Mouse (Mus musculus): Measurements from ENCODE around the gene Gap43. TPM values are rescaled to one million over a fixed set of nuclear protein-coding genes. Genes with fewer than 3 reads are reported as not detected.

Gap43 gene
- polyA plus RNA-seq, 1 experiment, result 0.04 TPM

DNA sequence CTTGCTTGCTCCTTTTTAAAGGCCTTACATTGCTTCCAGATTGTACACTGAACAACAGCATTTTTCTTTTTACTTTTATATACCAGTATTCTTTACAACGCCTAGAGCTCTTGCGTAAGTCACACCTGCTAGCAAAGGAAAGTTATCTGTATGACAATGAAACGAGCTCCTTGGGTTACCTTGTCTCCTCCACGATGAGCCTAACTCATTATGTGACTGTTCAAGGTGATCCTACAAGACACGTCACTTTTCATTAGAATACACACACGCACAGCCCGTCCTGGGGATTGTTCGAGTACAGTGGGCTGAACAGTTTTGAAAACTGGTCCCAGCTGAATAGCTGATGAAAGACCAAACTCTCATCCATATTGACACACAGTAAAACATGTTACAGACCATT lies 63.2 kb downstream of the Gap43 start:
- H3K4me3 ChIP-seq (replicated peaks), result no peak overlapping the region
- TF ChIP-seq GATA1 (IDR thresholded peaks at IDR 0.05; ENCODE audit: low read length), result no peak
- no peak for TF ChIP-seq TAL1 (IDR thresholded peaks at IDR 0.05; ENCODE audit: low read length)
- no peaks in the 10 kb centered on the region for H3K4me1 ChIP-seq (ENCODE audit: control insufficient read depth)
- H3K27me3 ChIP-seq (ENCODE audit: control insufficient read depth), result no peaks in the 10 kb centered on the region
- H3K36me3 ChIP-seq (ENCODE audit: control insufficient read depth), result no peaks in the 10 kb centered on the region
- H3K9me3 ChIP-seq (ENCODE audit: control insufficient read depth, low read length), result no peaks in the 10 kb centered on the region

DNA sequence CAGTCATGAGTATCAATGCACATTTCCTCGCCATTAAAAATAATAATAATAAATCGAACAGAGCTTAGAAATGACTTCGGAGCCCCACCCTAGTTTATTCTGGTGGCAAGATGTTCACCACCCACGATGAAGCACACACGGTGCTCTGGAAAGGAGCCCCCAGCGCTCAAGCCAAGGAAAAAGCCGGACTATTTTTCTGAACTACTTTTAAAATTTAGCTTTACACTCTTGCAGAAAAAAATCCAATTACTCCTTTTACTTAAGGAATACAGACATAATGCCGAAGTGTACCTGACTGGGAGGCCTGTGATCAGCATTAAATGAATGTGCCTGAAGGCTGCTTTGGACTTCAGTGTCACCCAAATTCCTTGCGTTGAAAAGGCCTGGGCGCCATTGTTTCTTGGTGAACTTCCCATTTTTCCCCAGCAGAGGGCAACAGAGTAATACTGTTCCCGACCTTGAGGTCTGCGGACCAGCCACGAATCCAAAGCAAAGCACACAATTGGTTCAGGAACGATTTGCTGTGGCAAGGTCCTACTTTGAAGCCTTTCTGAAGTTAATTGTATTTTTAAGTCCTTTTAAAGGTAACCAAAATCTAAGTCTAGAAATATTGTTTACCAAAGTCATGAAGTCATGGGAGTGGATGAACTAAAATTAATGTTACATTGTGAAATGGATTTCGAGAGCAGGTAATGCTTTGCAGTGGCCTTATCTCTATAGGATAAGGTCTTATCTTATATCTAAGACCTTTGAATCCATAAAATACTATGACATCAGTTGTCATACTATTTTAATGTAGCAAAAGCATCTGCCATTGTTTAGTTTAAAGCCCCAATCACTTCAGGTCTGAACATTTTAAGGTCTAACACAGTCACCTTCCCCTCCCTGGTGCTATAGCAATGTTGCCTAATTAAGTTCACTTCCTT lies 64.0 kb downstream of the Gap43 start:
- H3K36me3 ChIP-seq (ENCODE audit: control insufficient read depth), result no peaks in the 10 kb centered on the region
- H3K4me3 ChIP-seq (replicated peaks), result no peak overlapping the region
- TF ChIP-seq GATA1 (IDR thresholded peaks at IDR 0.05; ENCODE audit: low read length), result no peak
- no peaks in the 10 kb centered on the region for H3K9me3 ChIP-seq (ENCODE audit: control insufficient read depth, low read length)
- H3K4me1 ChIP-seq (ENCODE audit: control insufficient read depth), result no peaks in the 10 kb centered on the region
- no peaks in the 10 kb centered on the region for H3K27me3 ChIP-seq (ENCODE audit: control insufficient read depth)

DNA sequence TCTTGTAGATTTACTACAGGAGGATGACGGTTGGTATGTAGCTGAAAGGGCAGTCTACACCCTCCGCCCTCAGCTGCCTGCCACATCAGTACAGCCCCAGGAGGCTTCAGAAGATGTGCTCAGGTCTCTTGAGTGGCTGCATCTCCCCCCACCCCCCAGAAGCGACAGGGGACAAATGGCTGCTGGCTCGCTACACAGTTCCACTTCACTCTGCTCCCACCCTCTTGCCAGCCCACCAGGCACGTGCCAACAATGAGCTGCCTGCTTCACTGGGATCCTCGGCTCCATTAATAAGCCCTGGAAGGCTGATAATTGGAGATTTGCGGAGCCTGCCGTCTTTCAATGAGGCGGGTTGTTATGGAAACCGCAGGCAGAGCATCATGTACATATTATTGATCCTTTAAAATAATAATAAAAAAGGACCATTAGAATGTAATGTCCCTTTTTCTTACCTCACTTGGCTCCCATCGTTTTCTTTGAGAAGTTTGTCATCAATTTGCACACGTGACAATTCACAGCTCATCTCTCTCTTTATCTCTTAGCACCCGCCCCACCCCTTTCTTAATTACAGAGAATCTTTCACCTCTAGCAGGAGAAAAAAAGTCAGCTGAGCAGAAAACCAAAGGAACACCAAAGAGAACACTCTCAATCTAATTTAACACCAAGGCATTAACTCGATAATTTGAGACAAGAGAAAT lies 64.8 kb downstream of the Gap43 start:
- Histone ChIP-seq H3K36me3 (ENCODE audit: control insufficient read depth) (no peaks in the 10 kb centered on the region), H3K9me3 (ENCODE audit: control insufficient read depth, low read length) (no peaks in the 10 kb centered on the region), H3K27me3 (ENCODE audit: control insufficient read depth) (no peaks in the 10 kb centered on the region), H3K4me3 (replicated peaks) (no peak overlapping the region), H3K4me1 (ENCODE audit: control insufficient read depth) (no peaks in the 10 kb centered on the region)
- TF ChIP-seq GATA1 (IDR thresholded peaks at IDR 0.05; ENCODE audit: low read length), result no peak
- TF ChIP-seq TAL1 (IDR thresholded peaks at IDR 0.05; ENCODE audit: low read length), result no peak

DNA sequence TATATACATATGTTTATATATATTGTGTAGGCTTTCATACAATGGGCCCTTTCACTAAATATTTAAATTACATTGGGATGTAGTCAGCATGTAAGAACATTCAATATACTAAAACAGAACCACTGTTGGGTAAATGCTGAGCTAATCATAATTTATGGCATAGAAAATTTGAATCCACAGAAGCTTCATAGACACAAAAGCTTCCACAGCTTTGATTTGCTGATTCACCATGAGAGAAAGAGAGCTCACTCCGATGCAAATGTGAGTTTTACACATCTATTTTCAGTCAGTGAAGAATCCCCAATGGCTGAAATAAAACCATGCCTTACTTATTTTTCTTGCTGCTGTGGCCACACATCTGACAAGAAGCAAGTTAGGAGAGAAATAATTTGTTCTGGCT lies 69.2 kb downstream of the Gap43 start:
- Histone ChIP-seq H3K4me1 (ENCODE audit: control insufficient read depth) (no peaks in the 10 kb centered on the region), H3K36me3 (ENCODE audit: control insufficient read depth) (no peaks in the 10 kb centered on the region), H3K9me3 (ENCODE audit: control insufficient read depth, low read length) (no peaks in the 10 kb centered on the region), H3K4me3 (replicated peaks) (no peak overlapping the region), H3K27me3 (ENCODE audit: control insufficient read depth) (no peaks in the 10 kb centered on the region)
- TF ChIP-seq GATA1 (IDR thresholded peaks at IDR 0.05; ENCODE audit: low read length) (no peak), TAL1 (IDR thresholded peaks at IDR 0.05; ENCODE audit: low read length) (no peak)

DNA sequence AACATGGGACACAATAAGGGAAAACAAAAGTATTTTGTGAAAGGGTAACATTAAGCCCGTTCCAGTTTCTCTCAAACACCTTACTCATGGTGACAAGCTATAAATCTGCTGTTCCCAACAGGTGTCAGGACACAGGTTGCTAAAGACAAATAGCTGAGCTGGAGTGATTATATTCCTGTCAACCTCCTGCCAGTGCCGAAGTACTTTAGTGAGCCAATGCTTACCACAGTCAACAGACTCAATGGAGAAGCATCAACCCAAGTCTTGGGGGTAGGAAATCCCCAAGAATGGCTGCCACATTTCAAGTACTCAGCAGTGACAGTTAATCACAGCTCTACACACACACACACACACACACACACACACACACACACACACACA lies 70.9 kb downstream of the Gap43 start:
- Histone ChIP-seq H3K27me3 (ENCODE audit: control insufficient read depth) (no peaks in the 10 kb centered on the region), H3K9me3 (ENCODE audit: control insufficient read depth, low read length) (no peaks in the 10 kb centered on the region), H3K4me3 (replicated peaks) (no peak overlapping the region), H3K36me3 (ENCODE audit: control insufficient read depth) (no peaks in the 10 kb centered on the region), H3K4me1 (ENCODE audit: control insufficient read depth) (no peaks in the 10 kb centered on the region)
- TF ChIP-seq GATA1 (IDR thresholded peaks at IDR 0.05; ENCODE audit: low read length) (no peak), TAL1 (IDR thresholded peaks at IDR 0.05; ENCODE audit: low read length) (no peak)

DNA sequence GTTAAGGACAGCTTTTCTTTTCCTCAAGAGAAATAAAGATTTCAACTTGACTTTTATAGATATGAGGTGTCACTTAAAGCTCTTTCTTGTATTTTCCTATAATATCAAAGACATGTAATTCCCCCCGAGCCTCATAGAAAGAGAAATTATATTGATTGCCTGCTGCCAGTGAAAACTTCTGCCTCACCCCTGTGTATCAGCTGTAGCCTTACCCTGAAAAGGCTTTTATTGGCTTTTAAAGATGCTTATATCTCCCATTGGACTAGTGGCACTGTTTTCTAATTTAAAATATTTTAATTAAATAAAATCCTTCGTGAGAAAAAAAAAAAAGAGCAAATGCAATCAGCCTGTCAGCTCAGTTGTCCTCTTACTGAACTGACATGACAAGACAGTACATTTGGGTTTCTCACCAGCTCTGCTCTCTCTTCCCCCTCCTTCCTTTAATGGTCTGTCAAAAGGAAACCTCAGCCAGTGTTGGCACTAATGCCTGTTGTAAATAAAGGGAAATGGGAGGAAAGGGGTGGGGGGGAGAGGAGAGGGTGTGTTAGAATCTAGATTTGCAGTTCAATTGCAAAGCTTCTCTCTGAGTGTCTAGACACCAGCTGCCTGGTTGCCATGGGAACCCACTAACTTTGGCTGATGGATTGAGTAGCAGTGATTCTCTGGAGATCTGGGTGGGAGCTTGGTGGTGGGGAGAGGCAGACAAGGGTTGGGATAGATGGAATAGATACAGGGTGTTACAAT lies 71.4 kb downstream of the Gap43 start:
- no peak overlapping the region for H3K4me3 ChIP-seq (replicated peaks)
- TF ChIP-seq TAL1 (IDR thresholded peaks at IDR 0.05; ENCODE audit: low read length) (no peak), GATA1 (IDR thresholded peaks at IDR 0.05; ENCODE audit: low read length) (no peak)
- no peaks in the 10 kb centered on the region for H3K36me3 ChIP-seq (ENCODE audit: control insufficient read depth)
- H3K4me1 ChIP-seq (ENCODE audit: control insufficient read depth), result no peaks in the 10 kb centered on the region
- H3K27me3 ChIP-seq (ENCODE audit: control insufficient read depth), result no peaks in the 10 kb centered on the region
- H3K9me3 ChIP-seq (ENCODE audit: control insufficient read depth, low read length), result no peaks in the 10 kb centered on the region

DNA sequence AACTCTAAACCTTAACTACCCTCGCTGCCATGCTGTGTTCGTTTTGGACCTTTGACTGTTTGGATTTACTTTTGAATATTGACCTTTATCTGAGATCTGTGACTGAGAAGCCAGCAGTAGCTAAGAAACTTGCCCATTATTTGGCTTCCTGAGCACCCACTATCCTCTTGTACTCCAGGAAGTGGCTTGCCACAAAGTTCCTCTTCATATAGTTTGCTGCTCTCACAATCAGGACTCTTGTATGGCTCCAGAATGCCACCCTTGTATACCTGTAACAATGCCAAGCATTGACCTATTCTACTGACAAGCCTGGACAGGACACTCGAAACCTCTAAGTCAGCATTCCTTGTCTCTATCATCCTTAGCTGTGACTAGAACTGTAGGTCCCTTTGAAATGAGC lies 75.3 kb downstream of the Gap43 start:
- no peak for TF ChIP-seq TAL1 (IDR thresholded peaks at IDR 0.05; ENCODE audit: low read length)
- TF ChIP-seq GATA1 (IDR thresholded peaks at IDR 0.05; ENCODE audit: low read length), result no peak
- Histone ChIP-seq H3K4me1 (ENCODE audit: control insufficient read depth) (no peaks in the 10 kb centered on the region), H3K27me3 (ENCODE audit: control insufficient read depth) (no peaks in the 10 kb centered on the region), H3K9me3 (ENCODE audit: control insufficient read depth, low read length) (no peaks in the 10 kb centered on the region), H3K4me3 (replicated peaks) (no peak overlapping the region), H3K36me3 (ENCODE audit: control insufficient read depth) (no peaks in the 10 kb centered on the region)

DNA sequence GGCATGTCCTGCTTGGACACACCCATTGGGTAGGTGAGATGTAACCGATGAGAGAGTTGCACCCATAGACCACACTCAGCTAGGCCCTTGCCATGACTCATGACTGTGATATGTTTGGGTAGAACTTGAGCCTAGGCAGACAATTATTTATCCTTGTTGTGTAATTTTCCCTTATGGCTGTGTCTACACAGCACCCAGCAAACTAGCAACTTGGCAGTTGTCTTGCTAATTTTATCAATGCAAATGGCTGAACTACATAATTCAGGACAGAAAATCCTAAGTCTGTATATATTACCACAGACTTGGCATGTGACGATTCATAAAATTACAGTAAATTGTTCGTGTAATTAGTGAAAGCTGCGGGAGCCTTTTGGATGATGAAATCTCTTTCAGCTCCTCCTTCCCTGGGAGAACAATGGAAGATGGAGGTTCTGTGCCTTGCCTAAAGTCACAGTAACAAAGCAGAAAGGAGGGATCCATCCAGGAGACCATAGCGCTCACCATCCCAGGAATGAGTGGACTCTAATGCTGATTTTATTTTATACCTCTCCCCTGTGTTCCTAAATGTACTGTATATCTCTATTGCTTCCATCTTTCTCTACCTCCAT lies 77.4 kb downstream of the Gap43 start:
- Histone ChIP-seq H3K9me3 (ENCODE audit: control insufficient read depth, low read length) (no peaks in the 10 kb centered on the region), H3K27me3 (ENCODE audit: control insufficient read depth) (no peaks in the 10 kb centered on the region), H3K4me3 (replicated peaks) (no peak overlapping the region), H3K4me1 (ENCODE audit: control insufficient read depth) (no peaks in the 10 kb centered on the region), H3K36me3 (ENCODE audit: control insufficient read depth) (no peaks in the 10 kb centered on the region)
- TF ChIP-seq GATA1 (IDR thresholded peaks at IDR 0.05; ENCODE audit: low read length) (no peak), TAL1 (IDR thresholded peaks at IDR 0.05; ENCODE audit: low read length) (no peak)
